Mouse (Mus musculus) myocyte (in vitro differentiated cells): Measurements from ENCODE around the gene Timm8a2. TPM values are rescaled to one million over a fixed set of nuclear protein-coding genes. Genes with fewer than 3 reads are reported as not detected.

Source experiments
- H3K27me3 ChIP-seq: one replicate; pipeline ENCODE4 v1.6.1; 2011; ENCODE audit not compliant: control insufficient read depth, insufficient read depth, insufficient read length
- H3K36me3 ChIP-seq: one replicate; pipeline ENCODE4 v1.6.1; 2011; ENCODE audit not compliant: control insufficient read depth, insufficient read depth
- H3K4me2 ChIP-seq: one replicate; pipeline ENCODE4 v1.6.1; 2011; ENCODE audit warnings: low read depth, control low read depth
- H3K4me3 ChIP-seq: one replicate; pipeline ENCODE4 v1.5.1; 2011; ENCODE audit warnings: mild to moderate bottlenecking, control low read depth, moderate library complexity
- H3K79me2 ChIP-seq: one replicate; pipeline ENCODE4 v1.6.1; 2011; ENCODE audit not compliant: control insufficient read depth, insufficient read depth
- H3ac ChIP-seq: one replicate; pipeline ENCODE4 v1.6.1; 2011; ENCODE audit not compliant: control insufficient read depth, insufficient read length
- CEBPB ChIP-seq: IDR thresholded peaks from 2 replicates; pipeline ENCODE4 v1.6.1; 2011; ENCODE audit warnings: mild to moderate bottlenecking, moderate library complexity; ENCODE audit not compliant: poor library complexity, insufficient read depth, severe bottlenecking
- E2F4 ChIP-seq: IDR thresholded peaks from one replicate; pipeline ENCODE4 v1.6.1; 2011; ENCODE audit warnings: mild to moderate bottlenecking, control low read depth, moderate library complexity; ENCODE audit not compliant: insufficient read depth
- MAX ChIP-seq: IDR thresholded peaks from one replicate; pipeline ENCODE4 v1.6.1; 2011; ENCODE audit warnings: low read depth, mild to moderate bottlenecking, control low read depth
- MYOD1 ChIP-seq, 3 experiments: IDR thresholded peaks; one replicate each; pipeline ENCODE4 v1.6.1; 2011; ENCODE audit warnings: control low read depth in 2 of 3, low read depth in 2 of 3, mild to moderate bottlenecking in 2 of 3, moderate library complexity in 1 of 3; ENCODE audit not compliant: insufficient read length in 2 of 3, control insufficient read depth in 1 of 3
- MYOG ChIP-seq, 3 experiments: IDR thresholded peaks; one replicate each; pipeline ENCODE4 v1.6.1; 2011; ENCODE audit warnings: control low read depth in 2 of 3, low read depth in 2 of 3, mild to moderate bottlenecking in 2 of 3; ENCODE audit not compliant: insufficient read length in 2 of 3, control insufficient read depth in 1 of 3, insufficient read depth in 1 of 3
- POLR2A ChIP-seq: IDR thresholded peaks from one replicate; pipeline ENCODE4 v1.6.1; 2011; ENCODE audit warnings: low read depth, mild to moderate bottlenecking, control low read depth, moderate library complexity; ENCODE audit not compliant: insufficient read length
- POLR2AphosphoS2 ChIP-seq: IDR thresholded peaks from one replicate; pipeline ENCODE4 v1.6.1; 2011; ENCODE audit warnings: low read depth, control low read depth; ENCODE audit not compliant: insufficient read length
- REST ChIP-seq: IDR thresholded peaks from one replicate; pipeline ENCODE4 v1.6.1; 2011; ENCODE audit warnings: mild to moderate bottlenecking, control low read depth, moderate library complexity; ENCODE audit not compliant: insufficient read depth, insufficient read length
- SRF ChIP-seq: IDR thresholded peaks from one replicate; pipeline ENCODE4 v1.6.1; 2011; ENCODE audit warnings: low read depth; ENCODE audit not compliant: control insufficient read depth, insufficient read length
- TCF12 ChIP-seq: IDR thresholded peaks from one replicate; pipeline ENCODE4 v1.6.1; 2011; ENCODE audit warnings: mild to moderate bottlenecking, control low read depth; ENCODE audit not compliant: poor library complexity, insufficient read depth, severe bottlenecking
- TCF3 ChIP-seq: IDR thresholded peaks from one replicate; pipeline ENCODE4 v1.6.1; 2011; ENCODE audit warnings: low read depth, control low read depth; ENCODE audit not compliant: insufficient read length
- USF1 ChIP-seq: IDR thresholded peaks from one replicate; pipeline ENCODE4 v1.6.1; 2011; ENCODE audit warnings: low read depth, mild to moderate bottlenecking, control low read depth, moderate library complexity
- polyA plus RNA-seq: library from polyadenylated mRNA; unstranded; fragments of >200 nt; fragmentation: generic; extraction: Trizol; gene quantifications from one replicate; pipeline ENCODE4 v1.2.1, GENCODE M21; 2012; ENCODE audit warnings: missing spikeins

Timm8a2 gene
- polyA plus RNA-seq, 1 experiment: not detected

GRCm38 (mm10) chr14:121999455-121999854 is 35.0 kb upstream of the Timm8a2 start:
- Histone ChIP-seq H3K27me3 (no peaks in the 10 kb centered on the region), H3K36me3 (peaks cover 8% of the 10 kb centered on the region), H3ac (no peak overlapping the region), H3K4me3 (no peak overlapping the region), H3K4me2 (no peak overlapping the region), H3K79me2 (no peaks in the 10 kb centered on the region)
- TF ChIP-seq POLR2AphosphoS2: no peak
- no peak for TF ChIP-seq E2F4
- TF ChIP-seq MYOD1 (IDR thresholded peaks at IDR 0.05; ENCODE audit: control insufficient read depth in 1 of 3, insufficient read length in 2 of 3, low read depth in 2 of 3): no peak
- no peak for TF ChIP-seq SRF
- TF ChIP-seq REST: no peak
- TF ChIP-seq TCF12: no peak
- TF ChIP-seq MAX: no peak
- TF ChIP-seq POLR2A: no peak
- TF ChIP-seq CEBPB: no peak
- TF ChIP-seq TCF3: no peak
- no peak for TF ChIP-seq USF1
- TF ChIP-seq MYOG (IDR thresholded peaks at IDR 0.05; ENCODE audit: control insufficient read depth in 1 of 3, insufficient read depth in 1 of 3, insufficient read length in 2 of 3, low read depth in 2 of 3): no peak

- no peak overlapping the region for H3K4me2 ChIP-seq
- no peaks in the 10 kb centered on the region for H3K79me2 ChIP-seq
- H3K27me3 ChIP-seq: no peaks in the 10 kb centered on the region
- no peak overlapping the region for H3K4me3 ChIP-seq
- H3ac ChIP-seq: no peak overlapping the region
- TF ChIP-seq REST: no peak
- TF ChIP-seq MAX: no peak
- no peak for TF ChIP-seq POLR2AphosphoS2
- no peak for TF ChIP-seq E2F4
- no peak for TF ChIP-seq SRF
- peaks cover 8% of the 10 kb centered on the region for H3K36me3 ChIP-seq
Measured at GRCm38 (mm10) chr14:122000346-122001105, 33.9 kb upstream of the Timm8a2 start.

- no peak overlapping the region for H3ac ChIP-seq
- H3K4me2 ChIP-seq: no peak overlapping the region
- H3K79me2 ChIP-seq: no peaks in the 10 kb centered on the region
- H3K36me3 ChIP-seq: no peaks in the 10 kb centered on the region
- TF ChIP-seq TCF12: no peak
- no peak for TF ChIP-seq POLR2AphosphoS2
- TF ChIP-seq SRF: no peak
- H3K4me3 ChIP-seq: no peak overlapping the region
- no peaks in the 10 kb centered on the region for H3K27me3 ChIP-seq
Measured at GRCm38 (mm10) chr14:122002224-122002623, 32.2 kb upstream of the Timm8a2 start.

- no peaks in the 10 kb centered on the region for H3K79me2 ChIP-seq
- no peak overlapping the region for H3K4me2 ChIP-seq
- no peaks in the 10 kb centered on the region for H3K27me3 ChIP-seq
- no peak for TF ChIP-seq MYOD1 (IDR thresholded peaks at IDR 0.05; ENCODE audit: control insufficient read depth in 1 of 3, insufficient read length in 2 of 3, low read depth in 2 of 3)
- TF ChIP-seq POLR2AphosphoS2: no peak
- TF ChIP-seq CEBPB: no peak
- no peak for TF ChIP-seq E2F4
- TF ChIP-seq MYOG (IDR thresholded peaks at IDR 0.05; ENCODE audit: control insufficient read depth in 1 of 3, insufficient read depth in 1 of 3, insufficient read length in 2 of 3, low read depth in 2 of 3): no peak
- TF ChIP-seq MAX: no peak
- TF ChIP-seq POLR2A: no peak
- no peak for TF ChIP-seq TCF12
- TF ChIP-seq REST: no peak
- no peak for TF ChIP-seq USF1
- TF ChIP-seq TCF3: no peak
- no peak for TF ChIP-seq SRF
- no peaks in the 10 kb centered on the region for H3K36me3 ChIP-seq
- H3K4me3 ChIP-seq: no peak overlapping the region
- no peak overlapping the region for H3ac ChIP-seq
Measured at GRCm38 (mm10) chr14:122003812-122004211, 30.7 kb upstream of the Timm8a2 start.

- no peak overlapping the region for H3K4me3 ChIP-seq
- TF ChIP-seq TCF12: no peak
- TF ChIP-seq POLR2A: no peak
- TF ChIP-seq MYOG (IDR thresholded peaks at IDR 0.05; ENCODE audit: control insufficient read depth in 1 of 3, insufficient read depth in 1 of 3, insufficient read length in 2 of 3, low read depth in 2 of 3): no peak
- no peak for TF ChIP-seq MYOD1 (IDR thresholded peaks at IDR 0.05; ENCODE audit: control insufficient read depth in 1 of 3, insufficient read length in 2 of 3, low read depth in 2 of 3)
- TF ChIP-seq USF1: no peak
- no peak for TF ChIP-seq TCF3
- no peak for TF ChIP-seq SRF
- TF ChIP-seq E2F4: no peak
- no peak for TF ChIP-seq POLR2AphosphoS2
- TF ChIP-seq REST: no peak
- TF ChIP-seq MAX: no peak
- no peak for TF ChIP-seq CEBPB
- no peaks in the 10 kb centered on the region for H3K27me3 ChIP-seq
Measured at GRCm38 (mm10) chr14:122008261-122008660, 26.2 kb upstream of the Timm8a2 start.

More at GRCm38 (mm10) chr14:122008261-122008660, 26.2 kb upstream of the Timm8a2 start:
- Histone ChIP-seq H3ac (no peak overlapping the region), H3K36me3 (no peaks in the 10 kb centered on the region), H3K4me2 (no peak overlapping the region), H3K79me2 (no peaks in the 10 kb centered on the region)
